Comparison of ENCODE assay signal across 27 mouse cellular contexts in genomic region chr6:105066146-105066545, GRCm38 (mm10).
DNase-seq lines count a peak whose midpoint lies in the region; ATAC-seq lines count a peak whose summit lies in the region.
"Had no signal": no experiment of that assay in that cellular context is flagged by ENCODE, and none has a peak within 500 bp of the region (broad histone marks: within the 10 kb centered on the region; RNA-seq: fewer than 3 reads in every experiment).

No protein-coding gene starts in this region.

- H3K9ac ChIP-seq in embryonic facial prominence, embryonic 14.5 days (ENCODE audit: low read depth, low read length): no peak overlapping the region
- H3K9ac ChIP-seq in hindbrain, embryonic 14.5 days: no peak overlapping the region
- H3K9ac ChIP-seq in hindbrain, embryonic 13.5 days: no peak overlapping the region
- no peak overlapping the region for H3K9ac ChIP-seq in neural tube, embryonic 13.5 days
- H3K9ac ChIP-seq: embryonic facial prominence, embryonic 13.5 days; forebrain, postnatal 0 days; heart, embryonic 12.5 days; heart, embryonic 15.5 days had no signal

- no peak overlapping the region for H3K4me3 ChIP-seq in embryonic facial prominence, embryonic 14.5 days (ENCODE audit: low read depth, low read length)
- no peak overlapping the region for H3K4me3 ChIP-seq in embryonic facial prominence, embryonic 10.5 days
- H3K4me3 ChIP-seq in hindbrain, embryonic 14.5 days (replicated peaks; ENCODE audit: low read length): no peak overlapping the region
- no peak overlapping the region for H3K4me3 ChIP-seq in hindbrain, embryonic 13.5 days
- H3K4me3 ChIP-seq in neural tube, embryonic 13.5 days: no peak overlapping the region
- H3K4me3 ChIP-seq: embryonic facial prominence, embryonic 13.5 days; forebrain, embryonic 10.5 days; gastrocnemius, adult 2 months; heart, embryonic 12.5 days; heart, embryonic 15.5 days; hindbrain, embryonic 10.5 days had no signal

- no peak overlapping the region for H3K27ac ChIP-seq in embryonic facial prominence, embryonic 14.5 days (replicated peaks; ENCODE audit: low read depth, low read length)
- H3K27ac ChIP-seq in embryonic facial prominence, embryonic 10.5 days (replicated peaks): no peak overlapping the region
- no peak overlapping the region for H3K27ac ChIP-seq in hindbrain, embryonic 14.5 days
- H3K27ac ChIP-seq in hindbrain, embryonic 13.5 days: no peak overlapping the region
- no peak overlapping the region for H3K27ac ChIP-seq in neural tube, embryonic 13.5 days (replicated peaks)
- H3K27ac ChIP-seq: embryonic facial prominence, embryonic 13.5 days; forebrain, embryonic 10.5 days; gastrocnemius, adult 2 months; heart, embryonic 15.5 days; hindbrain, embryonic 10.5 days had no signal

- 56% methylated on average over 2 of the region's 2 CpGs for WGBS in embryonic facial prominence, embryonic 14.5 days
- 52% methylated on average over 2 of the region's 2 CpGs for WGBS in embryonic facial prominence, embryonic 10.5 days
- WGBS in hindbrain, embryonic 14.5 days: 58% methylated on average over 2 of the region's 2 CpGs
- 56% methylated on average over 2 of the region's 2 CpGs for WGBS in hindbrain, embryonic 13.5 days
- WGBS in neural tube, embryonic 13.5 days: 45% methylated on average over 2 of the region's 2 CpGs

- no peaks in the 10 kb centered on the region for H3K27me3 ChIP-seq in embryonic facial prominence, embryonic 14.5 days (replicated peaks; ENCODE audit: control insufficient read depth, insufficient read depth, low read length)
- no peaks in the 10 kb centered on the region for H3K27me3 ChIP-seq in embryonic facial prominence, embryonic 10.5 days (replicated peaks; ENCODE audit: low read depth, poor library complexity, severe bottlenecking)
- H3K27me3 ChIP-seq in hindbrain, embryonic 14.5 days (ENCODE audit: control insufficient read depth, insufficient read depth, low read length): no peaks in the 10 kb centered on the region
- H3K27me3 ChIP-seq in hindbrain, embryonic 13.5 days: no peaks in the 10 kb centered on the region
- H3K27me3 ChIP-seq in neural tube, embryonic 13.5 days: no peaks in the 10 kb centered on the region
- H3K27me3 ChIP-seq: embryonic facial prominence, embryonic 13.5 days; heart, embryonic 12.5 days; heart, embryonic 15.5 days had no signal

- H3K36me3 ChIP-seq in embryonic facial prominence, embryonic 14.5 days (ENCODE audit: control insufficient read depth, insufficient read depth, low read length): no peaks in the 10 kb centered on the region
- H3K36me3 ChIP-seq in embryonic facial prominence, embryonic 10.5 days (replicated peaks): no peaks in the 10 kb centered on the region
- no peaks in the 10 kb centered on the region for H3K36me3 ChIP-seq in hindbrain, embryonic 14.5 days (replicated peaks; ENCODE audit: control insufficient read depth, insufficient read depth)
- H3K36me3 ChIP-seq in hindbrain, embryonic 13.5 days: no peaks in the 10 kb centered on the region
- H3K36me3 ChIP-seq in neural tube, embryonic 13.5 days: no peaks in the 10 kb centered on the region
- H3K36me3 ChIP-seq: embryonic facial prominence, embryonic 13.5 days; forebrain, embryonic 10.5 days; heart, embryonic 12.5 days; heart, embryonic 15.5 days; hindbrain, embryonic 10.5 days had no signal

- H3K4me1 ChIP-seq in embryonic facial prominence, embryonic 14.5 days (ENCODE audit: control insufficient read depth, insufficient read depth, low read length): no peaks in the 10 kb centered on the region
- no peaks in the 10 kb centered on the region for H3K4me1 ChIP-seq in embryonic facial prominence, embryonic 10.5 days
- H3K4me1 ChIP-seq in hindbrain, embryonic 14.5 days (replicated peaks; ENCODE audit: control insufficient read depth, insufficient read depth, low read length): no peaks in the 10 kb centered on the region
- no peaks in the 10 kb centered on the region for H3K4me1 ChIP-seq in hindbrain, embryonic 13.5 days (replicated peaks)
- no peaks in the 10 kb centered on the region for H3K4me1 ChIP-seq in neural tube, embryonic 13.5 days (replicated peaks)
- H3K4me1 ChIP-seq: embryonic facial prominence, embryonic 13.5 days; forebrain, embryonic 10.5 days; heart, embryonic 12.5 days; heart, embryonic 15.5 days; hindbrain, embryonic 10.5 days had no signal

- peak; percentile 7 for DNase-seq in embryonic facial prominence, embryonic 14.5 days (ENCODE audit: low spot score)
- DNase-seq in embryonic facial prominence, embryonic 10.5 days (ENCODE audit: low spot score): no peak
- no peak for DNase-seq in hindbrain, embryonic 14.5 days (ENCODE audit: low spot score)
- no peak for DNase-seq in neural tube, embryonic 10.5 days (ENCODE audit: extremely low spot score, low spot score)
- DNase-seq in cerebellum, adult 8-10 months: no peak
- DNase-seq: adrenal gland, adult 8-10 months; adrenal gland, postnatal 25 days; cerebellum, adult 18-20 months; cerebellum, adult 9-11 months; cerebellum, postnatal 25 days; forebrain, postnatal 0 days; gastrocnemius, adult 2 months; gastrocnemius, postnatal 14 days; heart, adult 18-20 months; heart, postnatal 10 days; heart, postnatal 36 days had no signal

- no peak overlapping the region for H3K4me2 ChIP-seq in embryonic facial prominence, embryonic 14.5 days (ENCODE audit: low read depth, low read length)
- no peak overlapping the region for H3K4me2 ChIP-seq in hindbrain, embryonic 14.5 days (replicated peaks)
- no peak overlapping the region for H3K4me2 ChIP-seq in hindbrain, embryonic 13.5 days
- no peak overlapping the region for H3K4me2 ChIP-seq in neural tube, embryonic 13.5 days
- H3K4me2 ChIP-seq: embryonic facial prominence, embryonic 13.5 days; heart, embryonic 12.5 days; heart, embryonic 15.5 days had no signal

- no peak for ATAC-seq in embryonic facial prominence, embryonic 14.5 days (ENCODE audit: low read depth)
- peak; percentile 57; the same call in 1 of the 2 replicates for ATAC-seq in hindbrain, embryonic 14.5 days (ENCODE audit: low FRiP score)
- ATAC-seq in hindbrain, embryonic 13.5 days (ENCODE audit: low FRiP score): no peak
- ATAC-seq in neural tube, embryonic 13.5 days (ENCODE audit: low read depth): 0 out of 2 replicates have a peak, but pooled peaks have one; percentile 43
- ATAC-seq: activated CD4-positive, CD25-positive, alpha-beta regulatory T cell, adult 4 months; forebrain, postnatal 0 days; hindbrain, embryonic 16.5 days; inflammation-experienced regulatory T-cells, adult 6 months; intestine, embryonic 16.5 days had no signal

- no peaks in the 10 kb centered on the region for H3K9me3 ChIP-seq in embryonic facial prominence, embryonic 14.5 days (ENCODE audit: control insufficient read depth, low read length)
- no peaks in the 10 kb centered on the region for H3K9me3 ChIP-seq in embryonic facial prominence, embryonic 10.5 days
- no peaks in the 10 kb centered on the region for H3K9me3 ChIP-seq in hindbrain, embryonic 14.5 days (ENCODE audit: control insufficient read depth, low read length)
- no peaks in the 10 kb centered on the region for H3K9me3 ChIP-seq in hindbrain, embryonic 13.5 days
- no peaks in the 10 kb centered on the region for H3K9me3 ChIP-seq in neural tube, embryonic 13.5 days
- H3K9me3 ChIP-seq: embryonic facial prominence, embryonic 13.5 days; forebrain, embryonic 10.5 days; heart, embryonic 15.5 days; hindbrain, embryonic 10.5 days had no signal

Comparison
In these comparisons a context has a peak if more than half of its experiments do, and no peak if none do; other contexts are left out.
1. ATAC-seq: peak in hindbrain, embryonic 14.5 days (single experiment) and neural tube, embryonic 13.5 days (single experiment); none in embryonic facial prominence, embryonic 14.5 days (single experiment) and hindbrain, embryonic 13.5 days (single experiment).